Mouse (Mus musculus): Measurements from ENCODE around the gene Fxyd2. TPM values are rescaled to one million over a fixed set of nuclear protein-coding genes. Genes with fewer than 3 reads are reported as not detected.

Fxyd2 gene
- polyA plus RNA-seq, 1 experiment, result 0.07 TPM

GRCm38 (mm10) chr9:45363639-45364214, 35.7 kb upstream of the Fxyd2 start:
- peaks cover 3% of the 10 kb centered on the region for H3K27me3 ChIP-seq (ENCODE audit: control insufficient read depth, insufficient read depth, insufficient read length)
- H3ac ChIP-seq (ENCODE audit: control insufficient read depth, insufficient read length), result no peak overlapping the region
- no peaks in the 10 kb centered on the region for H3K79me2 ChIP-seq (ENCODE audit: control insufficient read depth, insufficient read depth)
- TF ChIP-seq USF1 (IDR thresholded peaks at IDR 0.05; ENCODE audit: low read depth) (no peak), SRF (IDR thresholded peaks at IDR 0.05; ENCODE audit: control insufficient read depth, insufficient read length, low read depth) (no peak), REST (IDR thresholded peaks at IDR 0.05; ENCODE audit: insufficient read depth, insufficient read length) (no peak), E2F4 (IDR thresholded peaks at IDR 0.05; ENCODE audit: insufficient read depth) (no peak), TCF12 (IDR thresholded peaks at IDR 0.05; ENCODE audit: insufficient read depth, poor library complexity, severe bottlenecking) (no peak), POLR2A (IDR thresholded peaks at IDR 0.05; ENCODE audit: insufficient read length, low read depth) (no peak), MYOD1 (IDR thresholded peaks at IDR 0.05; ENCODE audit: control insufficient read depth in 1 of 3, insufficient read length in 2 of 3, low read depth in 2 of 3) (no peak), CEBPB (IDR thresholded peaks at IDR 0.05; ENCODE audit: insufficient read depth, poor library complexity, severe bottlenecking) (no peak), MAX (IDR thresholded peaks at IDR 0.05; ENCODE audit: low read depth) (no peak)
- no peaks in the 10 kb centered on the region for H3K36me3 ChIP-seq (ENCODE audit: control insufficient read depth, insufficient read depth)
- no peak overlapping the region for H3K4me2 ChIP-seq (ENCODE audit: low read depth)
- H3K4me3 ChIP-seq, result no peak overlapping the region

DNA sequence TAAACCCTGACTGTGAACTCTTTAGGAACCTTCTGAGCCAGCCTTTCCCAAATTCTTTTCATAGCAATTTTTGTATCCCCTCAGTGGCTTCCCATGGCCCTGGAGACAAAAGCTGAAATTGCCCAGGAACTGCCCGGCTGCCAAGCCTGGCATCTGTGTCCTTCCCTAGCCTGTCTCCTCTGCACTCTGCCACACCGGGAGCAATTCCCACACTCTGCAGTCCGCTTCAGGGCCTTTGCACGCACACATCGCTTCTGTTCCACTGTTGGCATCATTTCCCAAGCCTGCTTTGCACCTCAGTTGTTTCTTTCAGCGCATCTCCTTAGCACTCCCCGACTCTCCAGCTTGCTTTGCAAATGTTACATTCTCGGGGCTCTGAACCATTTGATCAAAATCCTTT, 31.8 kb upstream of the Fxyd2 start:
- no peak overlapping the region for H3K4me2 ChIP-seq (ENCODE audit: low read depth)
- TF ChIP-seq USF1 (IDR thresholded peaks at IDR 0.05; ENCODE audit: low read depth) (no peak), TCF12 (IDR thresholded peaks at IDR 0.05; ENCODE audit: insufficient read depth, poor library complexity, severe bottlenecking) (no peak), MAX (IDR thresholded peaks at IDR 0.05; ENCODE audit: low read depth) (no peak), E2F4 (IDR thresholded peaks at IDR 0.05; ENCODE audit: insufficient read depth) (no peak), REST (IDR thresholded peaks at IDR 0.05; ENCODE audit: insufficient read depth, insufficient read length) (no peak), CEBPB (IDR thresholded peaks at IDR 0.05; ENCODE audit: insufficient read depth, poor library complexity, severe bottlenecking) (no peak), POLR2AphosphoS2 (IDR thresholded peaks at IDR 0.05; ENCODE audit: insufficient read length, low read depth) (no peak), MYOD1 (IDR thresholded peaks at IDR 0.05; ENCODE audit: control insufficient read depth in 1 of 3, insufficient read length in 2 of 3, low read depth in 2 of 3) (no peak), TCF3 (IDR thresholded peaks at IDR 0.05; ENCODE audit: insufficient read length, low read depth) (no peak), POLR2A (IDR thresholded peaks at IDR 0.05; ENCODE audit: insufficient read length, low read depth) (no peak), MYOG (IDR thresholded peaks at IDR 0.05; ENCODE audit: control insufficient read depth in 1 of 3, insufficient read depth in 1 of 3, insufficient read length in 2 of 3, low read depth in 2 of 3) (no peak), SRF (IDR thresholded peaks at IDR 0.05; ENCODE audit: control insufficient read depth, insufficient read length, low read depth) (no peak)
- H3K27me3 ChIP-seq (ENCODE audit: control insufficient read depth, insufficient read depth, insufficient read length), result peaks cover 28% of the 10 kb centered on the region
- H3ac ChIP-seq (ENCODE audit: control insufficient read depth, insufficient read length), result no peak overlapping the region
- no peaks in the 10 kb centered on the region for H3K79me2 ChIP-seq (ENCODE audit: control insufficient read depth, insufficient read depth)
- no peak overlapping the region for H3K4me3 ChIP-seq
- no peaks in the 10 kb centered on the region for H3K36me3 ChIP-seq (ENCODE audit: control insufficient read depth, insufficient read depth)

DNA sequence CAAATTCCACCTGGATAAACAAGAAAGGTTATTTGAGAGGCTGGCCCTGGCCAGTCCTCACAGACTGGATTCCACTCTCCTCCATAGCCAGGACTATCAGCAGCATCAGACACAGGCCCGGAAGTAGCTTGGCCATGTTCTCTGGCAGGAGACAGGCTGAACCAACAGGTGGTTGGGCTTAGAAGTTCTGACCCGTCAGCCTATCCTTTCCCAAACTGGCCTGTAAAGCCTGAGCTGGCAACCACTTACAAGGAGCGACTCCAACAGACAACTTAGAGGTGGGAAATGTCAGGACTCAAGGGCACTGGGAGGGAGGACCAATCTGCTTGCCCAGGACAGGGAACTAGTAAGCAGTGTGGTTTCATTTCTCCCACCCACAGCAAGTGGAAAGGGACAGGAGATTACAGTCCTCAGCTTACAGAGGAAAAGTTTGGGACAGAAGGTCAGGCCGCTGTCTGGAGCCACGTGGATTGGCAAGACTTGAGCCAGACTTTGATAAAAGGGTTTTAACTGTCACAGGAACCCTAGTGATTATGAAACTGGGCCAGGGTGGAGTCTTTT, 31.0 kb upstream of the Fxyd2 start:
- no peaks in the 10 kb centered on the region for H3K79me2 ChIP-seq (ENCODE audit: control insufficient read depth, insufficient read depth)
- no peak overlapping the region for H3K4me2 ChIP-seq (ENCODE audit: low read depth)
- H3K4me3 ChIP-seq, result no peak overlapping the region
- no peak overlapping the region for H3ac ChIP-seq (ENCODE audit: control insufficient read depth, insufficient read length)
- peaks cover 28% of the 10 kb centered on the region for H3K27me3 ChIP-seq (ENCODE audit: control insufficient read depth, insufficient read depth, insufficient read length)
- H3K36me3 ChIP-seq (ENCODE audit: control insufficient read depth, insufficient read depth), result no peaks in the 10 kb centered on the region
- TF ChIP-seq TCF3 (IDR thresholded peaks at IDR 0.05; ENCODE audit: insufficient read length, low read depth) (no peak), USF1 (IDR thresholded peaks at IDR 0.05; ENCODE audit: low read depth) (no peak), E2F4 (IDR thresholded peaks at IDR 0.05; ENCODE audit: insufficient read depth) (no peak), CEBPB (IDR thresholded peaks at IDR 0.05; ENCODE audit: insufficient read depth, poor library complexity, severe bottlenecking) (no peak), REST (IDR thresholded peaks at IDR 0.05; ENCODE audit: insufficient read depth, insufficient read length) (no peak), TCF12 (IDR thresholded peaks at IDR 0.05; ENCODE audit: insufficient read depth, poor library complexity, severe bottlenecking) (no peak), POLR2A (IDR thresholded peaks at IDR 0.05; ENCODE audit: insufficient read length, low read depth) (no peak), MAX (IDR thresholded peaks at IDR 0.05; ENCODE audit: low read depth) (no peak), SRF (IDR thresholded peaks at IDR 0.05; ENCODE audit: control insufficient read depth, insufficient read length, low read depth) (no peak), MYOG (IDR thresholded peaks at IDR 0.05; ENCODE audit: control insufficient read depth in 1 of 3, insufficient read depth in 1 of 3, insufficient read length in 2 of 3, low read depth in 2 of 3) (no peak), POLR2AphosphoS2 (IDR thresholded peaks at IDR 0.05; ENCODE audit: insufficient read length, low read depth) (no peak), MYOD1 (IDR thresholded peaks at IDR 0.05; ENCODE audit: control insufficient read depth in 1 of 3, insufficient read length in 2 of 3, low read depth in 2 of 3) (no peak)

- Histone ChIP-seq H3K79me2 (ENCODE audit: control insufficient read depth, insufficient read depth) (no peaks in the 10 kb centered on the region), H3K36me3 (ENCODE audit: control insufficient read depth, insufficient read depth) (no peaks in the 10 kb centered on the region), H3K4me3 (no peak within 1 kb of the TSS), H3K27me3 (ENCODE audit: control insufficient read depth, insufficient read depth, insufficient read length) (peaks cover 28% of the 10 kb centered on the region), H3K4me2 (ENCODE audit: low read depth) (no peak within 1 kb of the TSS), H3ac (ENCODE audit: control insufficient read depth, insufficient read length) (no peak within 1 kb of the TSS)
- TF ChIP-seq MYOD1 (IDR thresholded peaks at IDR 0.05; ENCODE audit: control insufficient read depth in 1 of 3, insufficient read length in 2 of 3, low read depth in 2 of 3) (no peak), TCF12 (IDR thresholded peaks at IDR 0.05; ENCODE audit: insufficient read depth, poor library complexity, severe bottlenecking) (no peak), CEBPB (IDR thresholded peaks at IDR 0.05; ENCODE audit: insufficient read depth, poor library complexity, severe bottlenecking) (no peak), MYOG (IDR thresholded peaks at IDR 0.05; ENCODE audit: control insufficient read depth in 1 of 3, insufficient read depth in 1 of 3, insufficient read length in 2 of 3, low read depth in 2 of 3) (no peak), POLR2A (IDR thresholded peaks at IDR 0.05; ENCODE audit: insufficient read length, low read depth) (no peak), SRF (IDR thresholded peaks at IDR 0.05; ENCODE audit: control insufficient read depth, insufficient read length, low read depth) (no peak), POLR2AphosphoS2 (IDR thresholded peaks at IDR 0.05; ENCODE audit: insufficient read length, low read depth) (no peak), MAX (IDR thresholded peaks at IDR 0.05; ENCODE audit: low read depth) (no peak), E2F4 (IDR thresholded peaks at IDR 0.05; ENCODE audit: insufficient read depth) (no peak), REST (IDR thresholded peaks at IDR 0.05; ENCODE audit: insufficient read depth, insufficient read length) (no peak), USF1 (IDR thresholded peaks at IDR 0.05; ENCODE audit: low read depth) (no peak), TCF3 (IDR thresholded peaks at IDR 0.05; ENCODE audit: insufficient read length, low read depth) (no peak)
These were observed 29.3 kb upstream of the Fxyd2 start, which contains the start of gene Fxyd6 for GRCm38 (mm10) chr9:45370117-45370561. TSS of gene Fxyd6 (plus strand) at chr9:45370185.
